Mouse (Mus musculus) embryonic facial prominence, embryonic 13.5 days (tissue): ENCODE results near the gene Cdca7l. TPM values are rescaled to one million over a fixed set of nuclear protein-coding genes. Genes with fewer than 3 reads are reported as not detected.

Experiments used
- ATAC-seq: fragments of 200-750 bp; cut with Nextera tagmentation; 2 replicates; pipeline ENCODE4 v1.8.0; 2017; ENCODE audit warnings: low read depth; ENCODE audit not compliant: insufficient number of reproducible peaks, insufficient read depth, low FRiP score, low TSS enrichment
- H3K27ac ChIP-seq: fragments of 300-500 bp; sonication (generic); 2 replicates; pipeline ENCODE4 v1.5.1; 2015; ENCODE audit warnings: moderate library complexity, mild to moderate bottlenecking, inconsistent platforms
- H3K27me3 ChIP-seq: fragments of 300-500 bp; sonication (generic); 2 replicates; pipeline ENCODE4 v1.6.1; 2015; ENCODE audit warnings: mild to moderate bottlenecking, inconsistent platforms
- H3K36me3 ChIP-seq: fragments of 300-500 bp; sonication (generic); 2 replicates; pipeline ENCODE4 v1.6.1; 2015; ENCODE audit warnings: mild to moderate bottlenecking, inconsistent platforms
- H3K4me1 ChIP-seq: fragments of 300-500 bp; sonication (generic); 2 replicates; pipeline ENCODE4 v1.6.1; 2015; ENCODE audit warnings: inconsistent platforms
- H3K4me2 ChIP-seq: fragments of 300-500 bp; sonication (generic); 2 replicates; pipeline ENCODE4 v1.6.1; 2015; ENCODE audit warnings: moderate library complexity, mild to moderate bottlenecking, inconsistent platforms
- H3K4me3 ChIP-seq: fragments of 300-500 bp; sonication (generic); 2 replicates; pipeline ENCODE4 v1.5.1; 2015; ENCODE audit warnings: mild to moderate bottlenecking, inconsistent platforms
- H3K9ac ChIP-seq: fragments of 300-500 bp; sonication (generic); 2 replicates; pipeline ENCODE4 v1.6.1; 2015; ENCODE audit warnings: mild to moderate bottlenecking, inconsistent platforms
- H3K9me3 ChIP-seq: fragments of 300-500 bp; sonication (generic); 2 replicates; pipeline ENCODE4 v1.6.1; 2016; ENCODE audit warnings: inconsistent platforms
- WGBS: fragments of 180-500 bp; shearing (Covaris S2); methylation state at CpG from one replicate; pipeline ENCODE4 v1.1.7; 2015; ENCODE audit warnings: mixed read lengths; 5-methylcytosine and 5-hydroxymethylcytosine counted together
- polyA plus RNA-seq: library from polyadenylated mRNA; unstranded; fragments of >200 nt; fragmentation: Nextera tagmentation; extraction: Ambion mirVana; gene quantifications from 2 replicates; pipeline ENCODE4 v1.2.1, GENCODE M21; 2015

Cdca7l gene
- polyA plus RNA-seq, 1 experiment from 2014 or later = 32.9 TPM

DNA sequence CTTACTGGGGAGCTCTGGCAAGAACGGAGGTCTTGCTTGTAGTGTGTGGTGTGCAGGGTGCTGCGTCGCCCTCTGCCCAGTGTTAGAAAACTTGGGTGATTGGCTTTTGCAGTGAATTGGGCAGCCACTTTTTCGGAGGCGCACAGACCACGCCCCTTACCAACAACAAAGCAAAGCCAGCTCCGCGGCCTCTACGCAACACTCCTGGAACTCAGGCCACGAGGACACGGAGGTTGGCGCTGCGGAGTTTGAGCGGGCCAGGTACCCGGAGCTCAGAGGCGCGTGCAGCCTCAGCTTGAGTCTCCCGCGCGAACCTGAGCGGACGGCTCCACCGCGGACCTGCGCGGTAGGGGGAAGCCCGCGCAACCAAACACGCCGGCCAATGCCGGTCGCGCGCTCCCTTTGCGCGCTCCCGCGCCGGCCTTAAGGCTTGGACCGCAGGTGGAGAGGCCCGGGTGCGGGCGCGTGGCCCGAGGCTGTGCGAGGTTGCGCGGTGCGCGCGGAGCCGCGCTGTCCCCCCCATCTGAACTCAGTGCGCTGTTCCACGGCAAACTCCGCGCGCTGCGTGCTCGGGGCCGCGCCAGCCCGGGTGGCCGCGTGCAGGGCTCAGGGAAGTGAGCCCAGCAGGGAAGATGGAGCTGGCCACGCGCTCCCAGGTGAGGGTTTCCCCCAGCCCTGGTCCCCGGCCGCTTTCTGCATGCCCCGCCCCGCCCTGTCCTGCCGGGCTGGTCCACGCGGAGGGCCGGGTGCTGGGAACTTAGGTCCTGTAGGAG lies 39.4 kb downstream of the Cdca7l start:
- Histone ChIP-seq H3K36me3 (no peaks in the 10 kb centered on the region), H3K4me3 (peak overlapping the region; percentile 86), H3K4me1 (peaks cover 15% of the 10 kb centered on the region), H3K27ac (peak overlapping the region; percentile 82), H3K9ac (peak overlapping the region; percentile 92), H3K27me3 (no peaks in the 10 kb centered on the region), H3K9me3 (no peaks in the 10 kb centered on the region), H3K4me2 (peak overlapping the region; percentile 85)
- WGBS = under 1% methylated on average over 75 of the region's 75 CpGs
- peak; percentile 91 for ATAC-seq

GRCm38 (mm10) chr12:117844075-117844408 lies 40.0 kb downstream of the Cdca7l start:
- no peaks in the 10 kb centered on the region for H3K36me3 ChIP-seq
- 1% methylated on average over 15 of the region's 15 CpGs for WGBS
- H3K27ac ChIP-seq = peak overlapping the region; percentile 82
- H3K4me1 ChIP-seq = peaks cover 15% of the 10 kb centered on the region
- H3K9ac ChIP-seq = peak overlapping the region; percentile 92
- peak overlapping the region; percentile 85 for H3K4me2 ChIP-seq
- peak overlapping the region; percentile 86 for H3K4me3 ChIP-seq
- H3K27me3 ChIP-seq = no peaks in the 10 kb centered on the region
- no peak; the same call in 1 of the 2 replicates for ATAC-seq
- no peaks in the 10 kb centered on the region for H3K9me3 ChIP-seq

- Histone ChIP-seq H3K27ac (no peak overlapping the region), H3K9me3 (no peaks in the 10 kb centered on the region), H3K4me1 (peaks cover 15% of the 10 kb centered on the region), H3K36me3 (no peaks in the 10 kb centered on the region), H3K4me3 (peak overlapping the region; percentile 86), H3K27me3 (no peaks in the 10 kb centered on the region), H3K4me2 (peak overlapping the region; percentile 85), H3K9ac (peak overlapping the region; percentile 61; the same call in 1 of the 2 replicates)
- no peak for ATAC-seq
- 25% methylated on average over 2 of the region's 2 CpGs for WGBS
Measured at GRCm38 (mm10) chr12:117844917-117845316, 40.8 kb downstream of the Cdca7l start.

DNA sequence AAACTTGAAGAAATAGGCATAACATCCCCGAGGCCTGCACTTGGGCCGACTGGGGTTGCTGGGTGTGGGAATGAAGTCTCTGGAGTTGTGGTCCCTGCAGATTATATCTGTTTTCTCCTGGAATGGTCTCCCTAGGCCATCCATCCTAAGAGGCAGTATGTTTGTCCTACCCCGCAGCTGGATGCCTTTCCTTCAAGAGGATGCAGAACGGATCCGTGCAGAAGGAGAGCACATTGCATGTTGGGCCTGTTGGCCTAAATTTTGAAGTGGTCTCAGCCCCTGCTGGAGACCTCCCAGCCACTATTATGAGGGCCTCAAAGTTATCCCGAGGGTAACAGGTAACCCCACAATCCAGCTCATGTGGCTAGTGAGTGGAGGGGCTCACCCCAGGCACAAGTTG lies 44.5 kb downstream of the Cdca7l start:
- Histone ChIP-seq H3K27me3 (no peaks in the 10 kb centered on the region), H3K4me2 (no peak overlapping the region), H3K9ac (no peak overlapping the region), H3K4me1 (peaks cover 12% of the 10 kb centered on the region), H3K27ac (no peak overlapping the region), H3K36me3 (no peaks in the 10 kb centered on the region), H3K4me3 (no peak overlapping the region), H3K9me3 (no peaks in the 10 kb centered on the region)
- no peak for ATAC-seq
- 92% methylated on average over 6 of the region's 6 CpGs for WGBS

DNA sequence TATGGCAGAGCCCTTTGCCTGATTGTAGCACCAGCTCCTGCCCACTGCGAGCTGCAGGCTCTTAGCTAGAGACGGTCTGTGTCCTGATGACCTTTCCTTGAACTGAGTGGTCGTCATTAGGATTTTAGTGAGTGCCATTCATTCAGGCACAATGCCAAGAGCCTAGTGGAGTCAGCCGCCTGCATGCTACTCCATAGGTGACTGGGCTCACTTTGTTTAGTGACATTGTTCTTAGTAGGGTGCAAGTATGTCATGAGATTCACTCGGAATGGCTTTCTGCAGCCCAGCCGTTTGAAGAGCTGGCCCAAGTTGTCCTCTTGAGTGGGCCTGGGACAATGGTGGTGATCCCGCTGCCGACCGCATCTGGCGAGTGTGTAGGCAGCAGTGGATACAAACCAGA lies 46.4 kb downstream of the Cdca7l start:
- ATAC-seq = no peak
- H3K9ac ChIP-seq = no peak overlapping the region
- H3K9me3 ChIP-seq = no peaks in the 10 kb centered on the region
- no peaks in the 10 kb centered on the region for H3K27me3 ChIP-seq
- H3K4me3 ChIP-seq = no peak overlapping the region
- H3K36me3 ChIP-seq = no peaks in the 10 kb centered on the region
- H3K4me1 ChIP-seq = peaks cover 10% of the 10 kb centered on the region; the same call in 1 of the 2 replicates
- H3K4me2 ChIP-seq = no peak overlapping the region
- 71% methylated on average over 10 of the region's 10 CpGs for WGBS
- H3K27ac ChIP-seq = no peak overlapping the region

DNA sequence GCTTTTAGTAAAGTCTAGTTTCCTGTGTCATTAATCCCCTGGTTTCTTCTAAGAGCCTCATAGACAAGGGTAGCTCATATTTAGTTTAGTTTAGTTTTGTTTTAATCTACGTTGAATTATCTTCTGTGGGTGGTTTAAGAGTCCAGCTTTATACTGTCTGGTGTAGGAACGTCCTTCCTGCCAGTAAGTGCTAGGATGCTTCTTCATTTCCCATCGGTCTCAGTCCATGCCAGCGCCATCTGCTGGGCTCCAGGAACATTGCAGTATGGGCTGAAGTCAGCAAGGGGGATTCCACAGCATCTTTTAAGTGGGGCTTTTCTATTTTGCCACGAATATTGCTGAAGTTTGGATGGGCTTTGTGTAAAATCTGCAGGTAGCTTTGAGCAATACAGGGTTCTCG lies 49.2 kb downstream of the Cdca7l start:
- H3K4me1 ChIP-seq = peaks cover 5% of the 10 kb centered on the region; the same call in 1 of the 2 replicates
- H3K9ac ChIP-seq = no peak overlapping the region
- no peak overlapping the region for H3K4me3 ChIP-seq
- 29% methylated on average over 6 of the region's 6 CpGs for WGBS
- no peaks in the 10 kb centered on the region for H3K9me3 ChIP-seq
- H3K27me3 ChIP-seq = no peaks in the 10 kb centered on the region
- no peak overlapping the region for H3K27ac ChIP-seq
- H3K4me2 ChIP-seq = no peak overlapping the region
- ATAC-seq = no peak
- no peaks in the 10 kb centered on the region for H3K36me3 ChIP-seq

DNA sequence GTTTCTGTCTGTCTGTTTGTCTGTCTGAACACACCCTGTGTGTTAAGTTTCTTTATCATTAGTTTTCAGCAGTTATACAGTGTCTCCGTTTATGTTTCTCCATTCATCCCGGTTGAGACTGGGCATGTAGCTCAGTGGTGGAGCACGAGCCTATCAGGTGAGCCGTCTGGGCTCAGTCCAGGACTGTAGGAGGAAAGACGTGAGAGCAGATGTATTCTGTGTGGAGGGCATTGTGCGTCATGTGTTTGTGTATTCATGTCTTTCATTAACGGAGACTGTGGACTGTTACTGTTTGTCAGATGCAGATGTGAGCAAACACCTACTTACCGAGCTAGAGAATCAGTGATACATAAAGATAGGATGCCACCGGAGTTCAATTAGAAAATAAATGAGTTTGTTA lies 52.9 kb downstream of the Cdca7l start:
- H3K27ac ChIP-seq = no peak overlapping the region
- H3K4me1 ChIP-seq = 0 out of 2 replicates have a peak, but pooled peaks cover 5% of the 10 kb centered on the region
- no peaks in the 10 kb centered on the region for H3K27me3 ChIP-seq
- no peak overlapping the region for H3K4me2 ChIP-seq
- no peaks in the 10 kb centered on the region for H3K9me3 ChIP-seq
- no peak overlapping the region for H3K4me3 ChIP-seq
- 71% methylated on average over 9 of the region's 9 CpGs for WGBS
- H3K9ac ChIP-seq = no peak overlapping the region
- H3K36me3 ChIP-seq = no peaks in the 10 kb centered on the region
- no peak for ATAC-seq

GRCm38 (mm10) chr12:117857884-117858283 lies 53.8 kb downstream of the Cdca7l start:
- no peak overlapping the region for H3K4me2 ChIP-seq
- 86% methylated on average over 6 of the region's 6 CpGs for WGBS

GRCm38 (mm10) chr12:117860840-117861239 lies 56.8 kb downstream of the Cdca7l start:
- Histone ChIP-seq H3K36me3 (peaks cover 7% of the 10 kb centered on the region; the same call in 1 of the 2 replicates), H3K27me3 (no peaks in the 10 kb centered on the region), H3K4me3 (no peak overlapping the region), H3K27ac (no peak overlapping the region), H3K4me2 (no peak overlapping the region), H3K4me1 (peaks cover 19% of the 10 kb centered on the region), H3K9me3 (no peaks in the 10 kb centered on the region), H3K9ac (no peak overlapping the region)
- 73% methylated on average over 7 of the region's 7 CpGs for WGBS
- no peak for ATAC-seq

More at GRCm38 (mm10) chr12:117857884-117858283, 53.8 kb downstream of the Cdca7l start:
- Histone ChIP-seq H3K9me3 (no peaks in the 10 kb centered on the region), H3K36me3 (no peaks in the 10 kb centered on the region), H3K4me3 (no peak overlapping the region), H3K27ac (no peak overlapping the region), H3K9ac (no peak overlapping the region), H3K27me3 (no peaks in the 10 kb centered on the region), H3K4me1 (peaks cover 9% of the 10 kb centered on the region)
- ATAC-seq = no peak

GRCm38 (mm10) chr12:117861249-117861648 lies 57.2 kb downstream of the Cdca7l start:
- peaks cover 19% of the 10 kb centered on the region for H3K4me1 ChIP-seq
- no peaks in the 10 kb centered on the region for H3K27me3 ChIP-seq
- ATAC-seq = no peak
- H3K9ac ChIP-seq = no peak overlapping the region
- H3K4me3 ChIP-seq = no peak overlapping the region
- no peaks in the 10 kb centered on the region for H3K9me3 ChIP-seq
- no peak overlapping the region for H3K27ac ChIP-seq
- 72% methylated on average over 3 of the region's 3 CpGs for WGBS
- peaks cover 10% of the 10 kb centered on the region for H3K36me3 ChIP-seq
- H3K4me2 ChIP-seq = no peak overlapping the region

GRCm38 (mm10) chr12:117862655-117863054 lies 58.6 kb downstream of the Cdca7l start:
- peaks cover 19% of the 10 kb centered on the region for H3K4me1 ChIP-seq
- H3K9ac ChIP-seq = no peak overlapping the region
- H3K27ac ChIP-seq = no peak overlapping the region
- H3K27me3 ChIP-seq = no peaks in the 10 kb centered on the region
- 82% methylated on average over 5 of the region's 5 CpGs for WGBS
- no peak for ATAC-seq
- no peak overlapping the region for H3K4me2 ChIP-seq
- H3K4me3 ChIP-seq = no peak overlapping the region
- peaks cover 24% of the 10 kb centered on the region for H3K36me3 ChIP-seq
- H3K9me3 ChIP-seq = no peaks in the 10 kb centered on the region
